Mouse (Mus musculus) hindbrain, embryonic 12.5 days (tissue): ENCODE results near the gene Rab31. TPM values are rescaled to one million over a fixed set of nuclear protein-coding genes. Genes with fewer than 3 reads are reported as not detected.

ENCODE experiments used
- ATAC-seq: fragments of 200-750 bp; cut with Nextera tagmentation; 2 replicates; pipeline ENCODE4 v1.8.0; 2017; ENCODE audit warnings: moderate TSS enrichment; ENCODE audit not compliant: low FRiP score
- H3K27ac ChIP-seq: fragments of 300-500 bp; sonication (generic); 2 replicates; pipeline ENCODE4 v1.5.1; 2016; ENCODE audit warnings: mild to moderate bottlenecking
- H3K27me3 ChIP-seq: fragments of 300-500 bp; sonication (generic); 2 replicates; pipeline ENCODE4 v1.6.1; 2016; ENCODE audit warnings: mild to moderate bottlenecking
- H3K36me3 ChIP-seq: fragments of 300-500 bp; sonication (generic); 2 replicates; pipeline ENCODE4 v1.6.1; 2016; ENCODE audit warnings: mild to moderate bottlenecking
- H3K4me1 ChIP-seq: fragments of 300-500 bp; sonication (generic); 2 replicates; pipeline ENCODE4 v1.6.1; 2016
- H3K4me2 ChIP-seq: fragments of 300-500 bp; sonication (generic); replicated peaks from 2 replicates; pipeline ENCODE4 v1.6.1; 2016; ENCODE audit warnings: mild to moderate bottlenecking
- H3K4me3 ChIP-seq: fragments of 300-500 bp; sonication (generic); 2 replicates; pipeline ENCODE4 v1.5.1; 2016; ENCODE audit warnings: mild to moderate bottlenecking
- H3K9ac ChIP-seq: fragments of 300-500 bp; sonication (generic); 2 replicates; pipeline ENCODE4 v1.6.1; 2016; ENCODE audit warnings: mild to moderate bottlenecking, moderate library complexity
- H3K9me3 ChIP-seq: fragments of 300-500 bp; sonication (generic); replicated peaks from 2 replicates; pipeline ENCODE4 v1.6.1; 2016; ENCODE audit warnings: mild to moderate bottlenecking
- WGBS: fragments of 180-500 bp; shearing (Covaris S2); methylation state at CpG from one replicate; pipeline ENCODE4 v1.1.7; 2016; 5-methylcytosine and 5-hydroxymethylcytosine counted together
- polyA plus RNA-seq: library from polyadenylated mRNA; unstranded; fragments of >200 nt; fragmentation: Nextera tagmentation; extraction: Ambion mirVana; gene quantifications from 2 replicates; pipeline ENCODE4 v1.2.1, GENCODE M21; 2016

The Rab31 gene
- polyA plus RNA-seq, 1 experiment from 2014 or later = 76.9 TPM

GRCm38 (mm10) chr17:65748997-65749396 is 23.6 kb downstream of the Rab31 start:
- no peak for ATAC-seq
- Histone ChIP-seq H3K4me1 (peaks cover 6% of the 10 kb centered on the region), H3K9ac (no peak overlapping the region), H3K27me3 (no peaks in the 10 kb centered on the region), H3K4me3 (no peak overlapping the region), H3K36me3 (peaks cover 9% of the 10 kb centered on the region), H3K9me3 (peaks cover 4% of the 10 kb centered on the region; the same call in 1 of the 2 replicates), H3K4me2 (no peak overlapping the region), H3K27ac (no peak overlapping the region)
- 88% methylated on average over 6 of the region's 6 CpGs for WGBS

- no peak overlapping the region for H3K4me2 ChIP-seq
- WGBS = 55% methylated on average over 6 of the region's 6 CpGs
- no peaks in the 10 kb centered on the region for H3K27me3 ChIP-seq
- ATAC-seq = no peak
- H3K9me3 ChIP-seq = no peaks in the 10 kb centered on the region
- no peaks in the 10 kb centered on the region for H3K36me3 ChIP-seq
- H3K27ac ChIP-seq = 0 out of 2 replicates have a peak overlapping the region, but pooled peaks have one; percentile 1
- no peak overlapping the region for H3K9ac ChIP-seq
- H3K4me3 ChIP-seq = no peak overlapping the region
- H3K4me1 ChIP-seq = peaks cover 30% of the 10 kb centered on the region
These were observed 26.2 kb downstream of the Rab31 start for GRCm38 (mm10) chr17:65746314-65746713.

GRCm38 (mm10) chr17:65743664-65744330 is 28.8 kb downstream of the Rab31 start:
- Histone ChIP-seq H3K27me3 (no peaks in the 10 kb centered on the region), H3K9me3 (no peaks in the 10 kb centered on the region), H3K36me3 (no peaks in the 10 kb centered on the region), H3K4me1 (peaks cover 30% of the 10 kb centered on the region), H3K27ac (peak overlapping the region; percentile 66), H3K4me2 (no peak overlapping the region), H3K9ac (no peak overlapping the region), H3K4me3 (no peak overlapping the region)
- ATAC-seq = no peak
- 71% methylated on average over 11 of the region's 11 CpGs for WGBS

- Histone ChIP-seq H3K4me2 (no peak overlapping the region), H3K36me3 (no peaks in the 10 kb centered on the region), H3K4me1 (peaks cover 30% of the 10 kb centered on the region), H3K27me3 (no peaks in the 10 kb centered on the region), H3K9me3 (no peaks in the 10 kb centered on the region), H3K27ac (peak overlapping the region; percentile 74), H3K9ac (no peak overlapping the region), H3K4me3 (no peak overlapping the region)
- ATAC-seq = peak; percentile 58
- 41% methylated on average over 4 of the region's 4 CpGs for WGBS
These were observed 29.6 kb downstream of the Rab31 start for GRCm38 (mm10) chr17:65742969-65743368.

GRCm38 (mm10) chr17:65742245-65742905 is 30.2 kb downstream of the Rab31 start:
- Histone ChIP-seq H3K27me3 (no peaks in the 10 kb centered on the region), H3K36me3 (no peaks in the 10 kb centered on the region), H3K9me3 (no peaks in the 10 kb centered on the region), H3K4me3 (no peak overlapping the region), H3K4me1 (peaks cover 32% of the 10 kb centered on the region), H3K27ac (peak overlapping the region; percentile 74), H3K4me2 (no peak overlapping the region), H3K9ac (no peak overlapping the region)
- ATAC-seq = peak; percentile 90
- WGBS = 41% methylated on average over 10 of the region's 10 CpGs

GRCm38 (mm10) chr17:65741565-65741964 is 31.0 kb downstream of the Rab31 start:
- no peak for ATAC-seq
- Histone ChIP-seq H3K9me3 (no peaks in the 10 kb centered on the region), H3K27ac (peak overlapping the region; percentile 74), H3K36me3 (no peaks in the 10 kb centered on the region), H3K27me3 (no peaks in the 10 kb centered on the region), H3K4me2 (no peak overlapping the region), H3K4me3 (no peak overlapping the region), H3K4me1 (peaks cover 27% of the 10 kb centered on the region), H3K9ac (no peak overlapping the region)
- 88% methylated on average over 4 of the region's 4 CpGs for WGBS

GRCm38 (mm10) chr17:65739874-65740725 is 32.5 kb downstream of the Rab31 start:
- Histone ChIP-seq H3K4me1 (peaks cover 27% of the 10 kb centered on the region), H3K9me3 (no peaks in the 10 kb centered on the region), H3K36me3 (no peaks in the 10 kb centered on the region), H3K9ac (no peak overlapping the region), H3K4me3 (no peak overlapping the region), H3K27ac (no peak overlapping the region), H3K4me2 (no peak overlapping the region), H3K27me3 (no peaks in the 10 kb centered on the region)
- ATAC-seq = no peak
- 83% methylated on average over 15 of the region's 15 CpGs for WGBS

- WGBS = 90% methylated on average over 6 of the region's 6 CpGs
- Histone ChIP-seq H3K4me2 (no peak overlapping the region), H3K36me3 (no peaks in the 10 kb centered on the region), H3K9ac (no peak overlapping the region), H3K4me1 (peaks cover 13% of the 10 kb centered on the region), H3K27me3 (no peaks in the 10 kb centered on the region), H3K27ac (no peak overlapping the region), H3K9me3 (no peaks in the 10 kb centered on the region), H3K4me3 (no peak overlapping the region)
- no peak for ATAC-seq
These were observed 34.9 kb downstream of the Rab31 start for GRCm38 (mm10) chr17:65737622-65738021.

- no peaks in the 10 kb centered on the region for H3K9me3 ChIP-seq
- WGBS = 85% methylated on average over 5 of the region's 5 CpGs
- no peaks in the 10 kb centered on the region for H3K27me3 ChIP-seq
- no peak for ATAC-seq
- no peak overlapping the region for H3K4me3 ChIP-seq
- H3K27ac ChIP-seq = no peak overlapping the region
- no peak overlapping the region for H3K4me2 ChIP-seq
- H3K9ac ChIP-seq = no peak overlapping the region
- H3K4me1 ChIP-seq = peaks cover 9% of the 10 kb centered on the region
- H3K36me3 ChIP-seq = no peaks in the 10 kb centered on the region
These were observed 35.4 kb downstream of the Rab31 start for GRCm38 (mm10) chr17:65737175-65737574.

GRCm38 (mm10) chr17:65735088-65735487 is 37.5 kb downstream of the Rab31 start:
- no peak for ATAC-seq
- Histone ChIP-seq H3K4me1 (0 out of 2 replicates have a peak, but pooled peaks cover 2% of the 10 kb centered on the region), H3K9ac (no peak overlapping the region), H3K4me3 (no peak overlapping the region), H3K4me2 (no peak overlapping the region), H3K27me3 (no peaks in the 10 kb centered on the region), H3K36me3 (no peaks in the 10 kb centered on the region), H3K27ac (no peak overlapping the region), H3K9me3 (no peaks in the 10 kb centered on the region)
- 92% methylated on average over 2 of the region's 2 CpGs for WGBS

GRCm38 (mm10) chr17:65732666-65733065 is 39.9 kb downstream of the Rab31 start:
- Histone ChIP-seq H3K4me2 (no peak overlapping the region), H3K27ac (no peak overlapping the region), H3K27me3 (no peaks in the 10 kb centered on the region), H3K9me3 (no peaks in the 10 kb centered on the region), H3K4me3 (no peak overlapping the region), H3K4me1 (0 out of 2 replicates have a peak, but pooled peaks cover 1% of the 10 kb centered on the region), H3K9ac (no peak overlapping the region), H3K36me3 (no peaks in the 10 kb centered on the region)
- ATAC-seq = no peak
- WGBS = 85% methylated on average over 4 of the region's 4 CpGs

GRCm38 (mm10) chr17:65731710-65732109 is 40.8 kb downstream of the Rab31 start:
- Histone ChIP-seq H3K4me1 (no peaks in the 10 kb centered on the region), H3K4me3 (no peak overlapping the region), H3K4me2 (no peak overlapping the region), H3K9ac (no peak overlapping the region), H3K27ac (no peak overlapping the region), H3K36me3 (no peaks in the 10 kb centered on the region), H3K9me3 (no peaks in the 10 kb centered on the region), H3K27me3 (no peaks in the 10 kb centered on the region)
- no peak for ATAC-seq
- WGBS = 91% methylated on average over 9 of the region's 9 CpGs
